Mouse (Mus musculus) embryonic facial prominence, embryonic 11.5 days (tissue): Measurements from ENCODE around the gene Dtymk. TPM values are rescaled to one million over a fixed set of nuclear protein-coding genes. Genes with fewer than 3 reads are reported as not detected.
A peak's percentile ranks its signal among the peaks of the same experiment; 100 is the strongest.
"Not testable (repeated sequence)": the region's sequence is repeated elsewhere in the genome, so short reads cannot be mapped to it uniquely, and the experiment has no call there.

Experiments
- ATAC-seq: fragments of 200-750 bp; cut with Nextera tagmentation; replicated peaks from 2 replicates; pipeline ENCODE4 v1.8.0; 2017; ENCODE audit warnings: low read depth; ENCODE audit not compliant: insufficient number of reproducible peaks, low FRiP score, low TSS enrichment
- DNase-seq: peaks from one replicate; pipeline ENCODE4 v3.0.0-alpha.2; 2015; ENCODE audit warnings: low spot score
- H3K27ac ChIP-seq: fragments of 300-500 bp; sonication (generic); replicated peaks from 2 replicates; pipeline ENCODE4 v1.5.1; 2014; ENCODE audit warnings: mild to moderate bottlenecking, low read depth, low read length, control low read depth
- H3K27me3 ChIP-seq: fragments of 300-500 bp; sonication (generic); 2 replicates; pipeline ENCODE4 v1.6.1; 2014; ENCODE audit warnings: mild to moderate bottlenecking, low read length, moderate library complexity, mixed read lengths; ENCODE audit not compliant: control insufficient read depth, insufficient read depth
- H3K36me3 ChIP-seq: fragments of 300-500 bp; sonication (generic); replicated peaks from 2 replicates; pipeline ENCODE4 v1.6.1; 2014; ENCODE audit warnings: low read depth, mild to moderate bottlenecking, low read length, moderate library complexity, mixed read lengths; ENCODE audit not compliant: control insufficient read depth, insufficient read depth
- H3K4me1 ChIP-seq: fragments of 300-500 bp; sonication (generic); 2 replicates; pipeline ENCODE4 v1.6.1; 2014; ENCODE audit warnings: low read length, mixed read lengths; ENCODE audit not compliant: control insufficient read depth, insufficient read depth
- H3K4me2 ChIP-seq: fragments of 300-500 bp; sonication (generic); 2 replicates; pipeline ENCODE4 v1.6.1; 2014; ENCODE audit warnings: low read depth, mild to moderate bottlenecking, control low read depth, low read length, moderate library complexity
- H3K4me3 ChIP-seq: fragments of 300-500 bp; sonication (generic); 2 replicates; pipeline ENCODE4 v1.5.1; 2014; ENCODE audit warnings: low read depth, low read length, control low read depth
- H3K9ac ChIP-seq: fragments of 300-500 bp; sonication (generic); replicated peaks from 2 replicates; pipeline ENCODE4 v1.6.1; 2014; ENCODE audit warnings: mild to moderate bottlenecking, control low read depth, low read length
- H3K9me3 ChIP-seq: fragments of 300-500 bp; sonication (generic); replicated peaks from 2 replicates; pipeline ENCODE4 v1.6.1; 2016; ENCODE audit warnings: mild to moderate bottlenecking, low read length, inconsistent platforms, mixed read lengths; ENCODE audit not compliant: control insufficient read depth
- WGBS: fragments of 180-500 bp; shearing (Covaris S2); extraction: QIAGEN DNeasy Blood & Tissue Kit; methylation state at CpG from one replicate; pipeline ENCODE4 v1.1.7; 2014; 5-methylcytosine and 5-hydroxymethylcytosine counted together
- polyA plus RNA-seq: library from polyadenylated mRNA; unstranded; fragments of >200 nt; fragmentation: Nextera tagmentation; extraction: Ambion mirVana; gene quantifications from 2 replicates; pipeline ENCODE4 v1.2.1, GENCODE M21; 2014

Gene Dtymk
- polyA plus RNA-seq, 1 experiment from 2014 or later = 272 TPM

GRCm38 (mm10) chr1:93764871-93765591 is 36.7 kb downstream of the Dtymk start:
- Histone ChIP-seq H3K27ac (no peak overlapping the region), H3K36me3 (no peaks in the 10 kb centered on the region; the same call in 1 of the 2 replicates), H3K9ac (no peak overlapping the region), H3K4me1 (no peaks in the 10 kb centered on the region), H3K4me2 (no peak overlapping the region), H3K9me3 (no peaks in the 10 kb centered on the region), H3K4me3 (no peak overlapping the region), H3K27me3 (no peaks in the 10 kb centered on the region)
- ATAC-seq (no peak), DNase-seq (no peak)
- 94% methylated on average over 9 of the region's 9 CpGs for WGBS

DNA sequence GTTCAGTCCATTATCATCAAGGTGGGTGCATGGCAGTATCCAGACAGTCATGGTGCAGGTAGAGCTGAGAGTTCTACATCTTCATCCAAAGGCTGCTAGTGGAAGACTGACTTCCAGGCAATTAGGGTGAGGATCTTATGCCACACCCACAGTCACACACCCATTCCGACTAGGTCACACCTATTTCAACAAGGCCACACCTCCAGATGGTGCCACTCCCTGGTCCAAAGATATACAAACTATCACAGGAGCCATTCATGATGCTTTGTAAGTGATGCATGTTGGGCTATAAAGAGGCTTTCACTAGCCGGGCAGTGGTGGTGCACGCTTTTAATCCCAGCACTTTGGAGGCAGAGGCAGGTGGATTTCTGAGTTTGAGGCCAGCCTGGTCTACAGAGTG is 38.2 kb downstream of the Dtymk start:
- H3K36me3 ChIP-seq, DNase-seq, ATAC-seq, H3K9ac ChIP-seq, H3K27me3 ChIP-seq, H3K9me3 ChIP-seq, H3K4me1 ChIP-seq, H3K4me3 ChIP-seq, H3K27ac ChIP-seq, H3K4me2 ChIP-seq: not testable (repeated sequence)
- 90% methylated on average over 3 of the region's 3 CpGs for WGBS

- DNase-seq = no peak
- Histone ChIP-seq H3K9me3 (no peaks in the 10 kb centered on the region), H3K4me2 (no peak overlapping the region), H3K36me3 (no peaks in the 10 kb centered on the region), H3K4me1 (no peaks in the 10 kb centered on the region), H3K9ac (no peak overlapping the region), H3K27ac (no peak overlapping the region), H3K27me3 (no peaks in the 10 kb centered on the region), H3K4me3 (no peak overlapping the region)
- ATAC-seq = no peak
- WGBS = 100% methylated on average over 1 of the region's 1 CpGs
Observed at GRCm38 (mm10) chr1:93760076-93760475, 41.7 kb downstream of the Dtymk start.

DNA sequence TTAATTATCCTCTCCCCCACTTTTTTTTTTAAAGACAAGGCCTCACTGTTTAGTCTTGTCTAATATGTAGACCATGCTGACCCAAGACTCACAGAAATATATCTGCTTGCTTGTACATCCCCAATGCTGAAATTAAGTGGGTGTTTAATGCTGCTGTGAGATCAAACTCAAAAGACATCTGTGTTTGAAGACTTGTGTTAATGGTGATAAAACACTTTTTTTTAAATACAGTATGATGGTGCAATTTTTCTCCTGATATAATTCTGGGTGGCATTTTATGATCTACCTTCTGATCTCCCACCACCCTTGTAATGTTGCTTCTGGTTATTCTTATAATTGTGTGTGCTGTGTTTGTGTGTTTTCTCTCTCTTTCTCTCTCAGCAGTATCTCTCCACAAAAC is 45.6 kb downstream of the Dtymk start:
- no peak overlapping the region for H3K4me2 ChIP-seq
- no peaks in the 10 kb centered on the region for H3K4me1 ChIP-seq
- H3K36me3 ChIP-seq = no peaks in the 10 kb centered on the region
- no peak overlapping the region for H3K9ac ChIP-seq
- H3K27ac ChIP-seq = no peak overlapping the region
- no peaks in the 10 kb centered on the region for H3K9me3 ChIP-seq
- no peak overlapping the region for H3K4me3 ChIP-seq
- no peak for DNase-seq
- no peak for ATAC-seq
- no peaks in the 10 kb centered on the region for H3K27me3 ChIP-seq

GRCm38 (mm10) chr1:93755618-93756017 is 46.1 kb downstream of the Dtymk start:
- Histone ChIP-seq H3K9me3 (no peaks in the 10 kb centered on the region), H3K4me2 (peak overlapping the region; percentile 55), H3K4me3 (peak overlapping the region; percentile 89), H3K36me3 (no peaks in the 10 kb centered on the region), H3K27ac (no peak overlapping the region), H3K9ac (peak overlapping the region; percentile 84), H3K27me3 (no peaks in the 10 kb centered on the region), H3K4me1 (no peaks in the 10 kb centered on the region)
- 34% methylated on average over 7 of the region's 7 CpGs for WGBS
- DNase-seq (no peak), ATAC-seq (no peak)

DNA sequence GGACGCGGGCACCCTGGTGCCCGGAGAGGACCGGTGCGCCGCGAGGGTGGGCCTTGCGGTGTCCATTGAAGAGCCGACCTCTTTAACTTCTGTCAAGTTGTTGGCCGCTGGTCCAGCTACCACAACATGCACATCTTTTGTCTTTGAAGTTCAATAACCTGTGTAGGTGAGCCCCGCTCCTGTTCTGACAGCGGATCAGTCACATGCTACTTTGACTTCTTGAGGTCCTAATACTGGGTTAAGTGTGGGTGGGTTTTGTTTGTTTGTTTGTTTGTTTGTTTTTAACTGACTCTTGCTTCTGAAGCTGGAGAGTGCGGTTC is 46.5 kb downstream of the Dtymk start:
- Histone ChIP-seq H3K27me3 (no peaks in the 10 kb centered on the region), H3K4me3 (peak overlapping the region; percentile 89), H3K36me3 (no peaks in the 10 kb centered on the region; the same call in 1 of the 2 replicates), H3K9ac (peak overlapping the region; percentile 84), H3K4me2 (peak overlapping the region; percentile 55), H3K27ac (peak overlapping the region; percentile 75), H3K4me1 (no peaks in the 10 kb centered on the region), H3K9me3 (no peaks in the 10 kb centered on the region)
- DNase-seq = no peak
- WGBS = under 1% methylated on average over 13 of the region's 13 CpGs
- ATAC-seq = no peak

GRCm38 (mm10) chr1:93754573-93755290 is 47.0 kb downstream of the Dtymk start, which contains the start of gene Thap4:
Gene Thap4, minus strand, starts transcription at chr1:93754864.
- peak within 1 kb of the TSS; percentile 84 for H3K9ac ChIP-seq
- H3K4me1 ChIP-seq = no peaks in the 10 kb centered on the region
- peak; percentile 90 for DNase-seq
- H3K4me2 ChIP-seq = peak within 1 kb of the TSS; percentile 88
- WGBS = under 1% methylated on average over 89 of the region's 121 CpGs
- no peaks in the 10 kb centered on the region for H3K27me3 ChIP-seq
- H3K4me3 ChIP-seq = peak within 1 kb of the TSS; percentile 89
- ATAC-seq = peak; percentile 92
- peaks cover 4% of the 10 kb centered on the region; the same call in 1 of the 2 replicates for H3K36me3 ChIP-seq
- no peaks in the 10 kb centered on the region for H3K9me3 ChIP-seq
- H3K27ac ChIP-seq = peak within 1 kb of the TSS; percentile 75

DNA sequence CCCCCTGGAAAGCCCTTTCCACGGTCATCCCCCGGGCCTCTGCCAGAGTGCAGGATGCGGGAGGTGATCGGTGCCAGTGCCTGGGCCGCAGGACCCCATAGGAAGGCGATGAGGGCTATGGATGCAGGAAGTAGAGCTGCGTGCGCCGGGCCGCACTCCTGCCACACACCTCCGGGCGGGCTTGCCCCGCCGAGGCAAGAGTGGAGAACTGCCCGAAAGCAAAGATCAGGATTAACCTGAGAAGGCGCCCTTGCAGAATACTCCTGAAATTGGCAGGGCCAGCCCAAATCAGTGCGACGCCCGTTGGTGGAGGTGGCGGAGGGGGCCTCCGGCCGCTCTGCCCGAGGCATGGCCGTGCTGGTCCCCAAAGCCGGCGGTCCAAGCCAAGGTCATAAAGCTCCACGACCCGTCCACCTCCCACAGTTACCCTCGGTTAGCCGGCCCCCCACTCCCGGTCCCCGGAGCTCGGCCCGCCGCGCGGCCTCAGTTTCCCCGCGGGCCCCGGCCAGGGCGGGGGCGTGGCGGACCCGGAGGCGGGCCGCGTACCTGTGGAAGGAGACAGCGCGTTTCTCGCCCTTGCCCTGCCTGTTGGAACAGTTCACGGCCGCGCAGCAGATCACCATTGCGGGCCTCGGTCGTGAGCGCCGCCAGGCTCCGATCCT is 47.7 kb downstream of the Dtymk start:
- WGBS = under 1% methylated on average over 49 of the region's 59 CpGs
- DNase-seq = peak; percentile 56

More for the DNA sequence above, 47.7 kb downstream of the Dtymk start:
- peak overlapping the region; percentile 75 for H3K27ac ChIP-seq
- no peaks in the 10 kb centered on the region for H3K9me3 ChIP-seq
- peaks cover 6% of the 10 kb centered on the region for H3K36me3 ChIP-seq
- no peaks in the 10 kb centered on the region for H3K4me1 ChIP-seq
- H3K27me3 ChIP-seq = no peaks in the 10 kb centered on the region
- peak; percentile 42 for ATAC-seq
- H3K4me2 ChIP-seq = peak overlapping the region; percentile 88
- H3K9ac ChIP-seq = peak overlapping the region; percentile 84
- H3K4me3 ChIP-seq = peak overlapping the region; percentile 89
